Mouse (Mus musculus) heart, postnatal 0 days (tissue): Measurements from ENCODE around the gene Spns1. TPM values are rescaled to one million over a fixed set of nuclear protein-coding genes. Genes with fewer than 3 reads are reported as not detected.

Source experiments
- ATAC-seq: fragments of 200-750 bp; cut with Nextera tagmentation; 2 replicates; pipeline ENCODE4 v1.8.0; 2017; ENCODE audit warnings: low read depth, moderate number of reproducible peaks, moderate library complexity; ENCODE audit not compliant: insufficient read depth
- DNase-seq: peaks from one replicate; pipeline ENCODE4 v3.0.0-alpha.2; 2016; ENCODE audit warnings: low spot score
- H3K27ac ChIP-seq: fragments of 300-500 bp; sonication (generic); 2 replicates; pipeline ENCODE4 v1.5.1; 2014; ENCODE audit warnings: low read depth, mild to moderate bottlenecking
- H3K27me3 ChIP-seq: fragments of 300-500 bp; sonication (generic); 2 replicates; pipeline ENCODE4 v1.6.1; 2014; ENCODE audit warnings: low read length, mixed read lengths; ENCODE audit not compliant: control insufficient read depth, insufficient read depth
- H3K36me3 ChIP-seq: fragments of 300-500 bp; sonication (generic); replicated peaks from 2 replicates; pipeline ENCODE4 v1.6.1; 2014; ENCODE audit warnings: low read length, mixed read lengths; ENCODE audit not compliant: control insufficient read depth, insufficient read depth
- H3K4me1 ChIP-seq: fragments of 300-500 bp; sonication (generic); 2 replicates; pipeline ENCODE4 v1.6.1; 2014; ENCODE audit warnings: antibody characterized with exemption; ENCODE audit not compliant: control insufficient read depth, insufficient read depth
- H3K4me2 ChIP-seq: fragments of 300-500 bp; sonication (generic); 2 replicates; pipeline ENCODE4 v1.6.1; 2014; ENCODE audit warnings: low read depth, mild to moderate bottlenecking, low read length, moderate library complexity
- H3K4me3 ChIP-seq: fragments of 300-500 bp; sonication (generic); 2 replicates; pipeline ENCODE4 v1.5.1; 2014; ENCODE audit warnings: low read depth, low read length
- H3K9ac ChIP-seq: fragments of 300-500 bp; sonication (generic); replicated peaks from 2 replicates; pipeline ENCODE4 v1.6.1; 2014; ENCODE audit warnings: low read depth, low read length, mixed read lengths
- H3K9me3 ChIP-seq: fragments of 300-500 bp; sonication (generic); replicated peaks from 2 replicates; pipeline ENCODE4 v1.6.1; 2016; ENCODE audit warnings: low read length; ENCODE audit not compliant: control insufficient read depth
- CTCF ChIP-seq: IDR thresholded peaks from 2 replicates; pipeline ENCODE4 v1.5.1; 2016; ENCODE audit warnings: antibody characterized with exemption, control low read depth, low read depth
- EP300 ChIP-seq: IDR thresholded peaks from 2 replicates; pipeline ENCODE4 v1.6.1; 2016; ENCODE audit warnings: antibody characterized with exemption, low read depth
- WGBS: fragments of 180-500 bp; shearing (Covaris S2); extraction: QIAGEN DNeasy Blood & Tissue Kit; methylation state at CpG from one replicate; pipeline ENCODE4 v1.1.7; 2014; 5-methylcytosine and 5-hydroxymethylcytosine counted together
- microRNA-seq: library from miRNA; unstranded; fragments of <30 nt; microRNA quantifications from one replicate; pipeline ENCODE4, GENCODE M21; 2016
- polyA plus RNA-seq: library from polyadenylated mRNA; unstranded; fragments of >200 nt; fragmentation: Nextera tagmentation; extraction: Ambion mirVana; gene quantifications from 2 replicates; pipeline ENCODE4 v1.2.1, GENCODE M21; 2015
- total RNA-seq: library from RNA; depleted of rRNA; stranded (reverse); fragments of >200 nt; gene quantifications from 2 replicates; pipeline ENCODE4 v1.2.3, GENCODE M21; 2014; ENCODE audit warnings: low replicate concordance; rRNA removed

Spns1 gene
- total and polyA plus RNA-seq, 2 experiments from 2014 or later: 36.0 to 87.1 TPM

GRCm38 (mm10) chr7:126324791-126325190 is 52.5 kb downstream of the Spns1 start:
- H3K4me2 ChIP-seq: no peak overlapping the region
- no peaks in the 10 kb centered on the region for H3K9me3 ChIP-seq
- peak; percentile 39; the same call in 1 of the 2 replicates for ATAC-seq
- no peaks in the 10 kb centered on the region for H3K4me1 ChIP-seq
- H3K27ac ChIP-seq: no peak overlapping the region
- peak; percentile 13 for DNase-seq
- H3K36me3 ChIP-seq: no peaks in the 10 kb centered on the region
- H3K9ac ChIP-seq: no peak overlapping the region
- WGBS: 13% methylated on average over 3 of the region's 3 CpGs
- H3K4me3 ChIP-seq: no peak overlapping the region
- TF ChIP-seq EP300: no peak
- TF ChIP-seq CTCF: no peak
- peaks cover 3% of the 10 kb centered on the region; the same call in 1 of the 2 replicates for H3K27me3 ChIP-seq

- Histone ChIP-seq H3K4me3 (no peak overlapping the region), H3K4me2 (no peak overlapping the region), H3K36me3 (no peaks in the 10 kb centered on the region), H3K27me3 (peaks cover 3% of the 10 kb centered on the region; the same call in 1 of the 2 replicates), H3K4me1 (no peaks in the 10 kb centered on the region), H3K27ac (no peak overlapping the region), H3K9ac (no peak overlapping the region), H3K9me3 (no peaks in the 10 kb centered on the region)
- TF ChIP-seq CTCF: peak; percentile 86
- TF ChIP-seq EP300: no peak
- peak; percentile 79 for DNase-seq
- no peak for ATAC-seq
- 6% methylated on average over 11 of the region's 11 CpGs for WGBS
Observed at GRCm38 (mm10) chr7:126323729-126324128, 53.5 kb downstream of the Spns1 start.

Small RNAs within 50 kb of the gene (microRNA-seq; reads per million reads assigned to microRNA genes)
- not detected for gene Mir7058

Other genes starting within 250 kb of the Spns1 start
- 52.9 and 78.8 TPM in 2 replicates for gene Xpo6, start 176.9 kb downstream of the Spns1 start, total RNA-seq
- 12.3 and 14.2 TPM in 2 replicates for gene Xpo6, start 176.9 kb downstream of the Spns1 start, polyA plus RNA-seq
- gene Sbk1, start 104.8 kb downstream of the Spns1 start, total RNA-seq: 42.0 and 48.9 TPM in 2 replicates
- gene Sbk1, start 104.8 kb downstream of the Spns1 start, polyA plus RNA-seq: 14.9 and 17.4 TPM in 2 replicates
- 0.73 and 6.7 TPM in 2 replicates for gene Lat, start 7.9 kb downstream of the Spns1 start, total RNA-seq
- 0.75 and 1.1 TPM in 2 replicates for gene Lat, start 7.9 kb downstream of the Spns1 start, polyA plus RNA-seq
- gene Nfatc2ip, start 19.3 kb upstream of the Spns1 start, total RNA-seq: 3.5 and 6.5 TPM in 2 replicates
- gene Nfatc2ip, start 19.3 kb upstream of the Spns1 start, polyA plus RNA-seq: 1.2 TPM in 2 replicates
- gene Cd19, start 37.4 kb upstream of the Spns1 start, total RNA-seq: 0.04 TPM in 1 of 2 replicates, not detected in the other
- 0.12 and 0.21 TPM in 2 replicates for gene Cd19, start 37.4 kb upstream of the Spns1 start, polyA plus RNA-seq
- 20.2 and 24.8 TPM in 2 replicates for gene Rabep2, start 51.3 kb upstream of the Spns1 start, total RNA-seq
- gene Rabep2, start 51.3 kb upstream of the Spns1 start, polyA plus RNA-seq: 15.0 and 16.4 TPM in 2 replicates
- 0.92 and 3.8 TPM in 2 replicates for gene Atp2a1, start 85.7 kb upstream of the Spns1 start, total RNA-seq
- 0.40 and 0.92 TPM in 2 replicates for gene Atp2a1, start 85.7 kb upstream of the Spns1 start, polyA plus RNA-seq
- gene Sh2b1, start 98.0 kb upstream of the Spns1 start, total RNA-seq: 22.6 and 30.3 TPM in 2 replicates
- gene Sh2b1, start 98.0 kb upstream of the Spns1 start, polyA plus RNA-seq: 34.4 and 34.5 TPM in 2 replicates
- gene Tufm, start 109.9 kb upstream of the Spns1 start, total RNA-seq: 151 and 153 TPM in 2 replicates
- gene Tufm, start 109.9 kb upstream of the Spns1 start, polyA plus RNA-seq: 199 and 205 TPM in 2 replicates
- gene Atxn2l, start 126.0 kb upstream of the Spns1 start, total RNA-seq: 21.8 and 35.6 TPM in 2 replicates
- gene Atxn2l, start 126.0 kb upstream of the Spns1 start, polyA plus RNA-seq: 13.4 and 14.1 TPM in 2 replicates
- gene Eif3c, start 189.0 kb upstream of the Spns1 start, total RNA-seq: 88.8 and 103 TPM in 2 replicates
- 108 and 114 TPM in 2 replicates for gene Eif3c, start 189.0 kb upstream of the Spns1 start, polyA plus RNA-seq
- gene Apobr, start 207.5 kb upstream of the Spns1 start, total RNA-seq: not detected in 2 replicates
- 0.34 and 0.40 TPM in 2 replicates for gene Apobr, start 207.5 kb upstream of the Spns1 start, polyA plus RNA-seq
- 14.8 and 17.1 TPM in 2 replicates for gene Cln3, start 208.4 kb upstream of the Spns1 start, total RNA-seq
- 14.9 and 17.0 TPM in 2 replicates for gene Cln3, start 208.4 kb upstream of the Spns1 start, polyA plus RNA-seq
- not detected in 2 replicates for gene Il27, start 217.5 kb upstream of the Spns1 start, total RNA-seq
- not detected in 2 replicates for gene Il27, start 217.5 kb upstream of the Spns1 start, polyA plus RNA-seq